Comparison of ENCODE assay signal across 8 mouse cellular contexts in the genomic region with DNA sequence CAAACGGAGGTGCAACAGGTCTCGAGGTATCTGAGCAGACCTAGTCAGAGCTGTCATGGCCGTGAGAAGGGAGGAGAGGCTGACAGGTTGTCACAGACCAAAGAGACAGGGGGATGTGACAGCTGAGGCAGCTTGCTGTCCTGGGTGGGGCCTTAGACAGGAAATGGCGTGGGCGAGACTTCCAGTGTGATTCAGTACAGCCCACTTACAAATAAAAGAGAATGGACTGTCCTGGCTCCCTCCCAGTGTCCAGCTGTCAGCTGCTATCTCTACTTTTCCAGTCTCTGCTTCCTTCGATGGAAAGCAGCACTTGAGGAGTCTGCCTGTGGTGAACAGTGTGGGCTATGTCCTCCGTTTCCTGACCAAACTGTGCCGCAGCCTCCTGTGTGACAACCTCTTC.
DNase-seq lines count a peak whose midpoint lies in the region.
"Had no signal": no experiment of that assay in that cellular context is flagged by ENCODE, and none has a peak within 500 bp of the region (broad histone marks: within the 10 kb centered on the region; RNA-seq: fewer than 3 reads in every experiment).

No protein-coding gene starts in this region.

- peak; percentile 49 for DNase-seq in CD4-positive, CD25-positive, alpha-beta regulatory T cell, adult 2 months (ENCODE audit: low read depth, low spot score)
- DNase-seq in MN1 (ENCODE audit: low spot score): peak; percentile 42
- DNase-seq in heart, postnatal 10 days: peak; percentile 81
- DNase-seq in lung, postnatal 14 days: peak; percentile 39
- DNase-seq in right cerebral cortex, postnatal 36 days (ENCODE audit: low spot score in 2 of 2): no peak
- no peak for DNase-seq in right cerebral cortex, adult 2 months (ENCODE audit: low spot score in 2 of 2)
- DNase-seq in cerebellum, adult 11-12 months: no peak
- DNase-seq: thymus, postnatal 14 days had no signal

- intact Hi-C loops in heart, postnatal 10 days (cut with DNase I): no loop called here

Comparison
In these comparisons a context has a peak if more than half of its experiments do, and no peak if none do; other contexts are left out.
1. DNase-seq: peak in CD4-positive, CD25-positive, alpha-beta regulatory T cell, adult 2 months (single experiment), MN1 (single experiment), heart, postnatal 10 days (2 of 2) and lung, postnatal 14 days (single experiment); none in right cerebral cortex, postnatal 36 days (0 of 2), right cerebral cortex, adult 2 months (0 of 2) and cerebellum, adult 11-12 months (single experiment).